Mouse (Mus musculus): ENCODE measurements around the gene Sergef. TPM values are rescaled to one million over a fixed set of nuclear protein-coding genes. Genes with fewer than 3 reads are reported as not detected.

Sergef gene
- total RNA-seq, 2 experiments from 2014 or later: 49.3 to 53.4 TPM

- DNase-seq (ENCODE audit: low spot score in 2 of 2): no peak
These were observed 21.0 kb downstream of the Sergef start for GRCm38 (mm10) chr7:46618416-46619110.

GRCm38 (mm10) chr7:46616429-46617005 lies 23.1 kb downstream of the Sergef start:
- DNase-seq (ENCODE audit: low spot score in 2 of 2): no peak

GRCm38 (mm10) chr7:46615256-46615977 lies 24.2 kb downstream of the Sergef start:
- no peak for DNase-seq (ENCODE audit: low spot score in 2 of 2)

- no peak for DNase-seq (ENCODE audit: low spot score in 2 of 2)
These were observed 25.3 kb downstream of the Sergef start for GRCm38 (mm10) chr7:46614263-46614662.

- DNase-seq (ENCODE audit: low spot score in 2 of 2): no peak
These were observed 26.5 kb downstream of the Sergef start for GRCm38 (mm10) chr7:46613091-46613490.

- no peak for DNase-seq (ENCODE audit: low spot score in 2 of 2)
These were observed 27.1 kb downstream of the Sergef start for GRCm38 (mm10) chr7:46612421-46612937.

- DNase-seq (ENCODE audit: low spot score in 2 of 2): no peak
These were observed 27.6 kb downstream of the Sergef start for GRCm38 (mm10) chr7:46611970-46612369.

GRCm38 (mm10) chr7:46609317-46609716 lies 30.3 kb downstream of the Sergef start:
- no peak for DNase-seq (ENCODE audit: low spot score in 2 of 2)

- peak; percentile 50 to 78 for DNase-seq (ENCODE audit: low spot score in 2 of 2)
These were observed 32.1 kb downstream of the Sergef start for GRCm38 (mm10) chr7:46607428-46608055.

- no peak for DNase-seq (ENCODE audit: low spot score in 2 of 2)
These were observed 32.6 kb downstream of the Sergef start for GRCm38 (mm10) chr7:46607031-46607426.

GRCm38 (mm10) chr7:46606391-46607030 lies 33.1 kb downstream of the Sergef start:
- DNase-seq (ENCODE audit: low spot score in 2 of 2): peak; percentile 64 to 76

- peak in 1 of 2 experiments; percentile 26 for DNase-seq (ENCODE audit: low spot score in 2 of 2)
These were observed 36.6 kb downstream of the Sergef start for GRCm38 (mm10) chr7:46603051-46603450.

GRCm38 (mm10) chr7:46602079-46602478 lies 37.5 kb downstream of the Sergef start:
- peak in 1 of 2 experiments; percentile 47 for DNase-seq (ENCODE audit: low spot score in 2 of 2)

GRCm38 (mm10) chr7:46601097-46601496 lies 38.5 kb downstream of the Sergef start:
- no peak for DNase-seq (ENCODE audit: low spot score in 2 of 2)

- no peak for DNase-seq (ENCODE audit: low spot score in 2 of 2)
These were observed 42.6 kb downstream of the Sergef start for GRCm38 (mm10) chr7:46597006-46597405.

GRCm38 (mm10) chr7:46591546-46591945 lies 48.1 kb downstream of the Sergef start:
- DNase-seq (ENCODE audit: low spot score in 2 of 2): no peak

- DNase-seq (ENCODE audit: low spot score in 2 of 2): no peak
These were observed 50.4 kb downstream of the Sergef start for GRCm38 (mm10) chr7:46589181-46589580.

GRCm38 (mm10) chr7:46588005-46588404 lies 51.6 kb downstream of the Sergef start:
- DNase-seq (ENCODE audit: low spot score in 2 of 2): no peak

- DNase-seq (ENCODE audit: low spot score in 2 of 2): peak in 1 of 2 experiments; percentile 43
These were observed 52.1 kb downstream of the Sergef start for GRCm38 (mm10) chr7:46587466-46587865.

- no peak for DNase-seq (ENCODE audit: low spot score in 2 of 2)
These were observed 52.9 kb downstream of the Sergef start for GRCm38 (mm10) chr7:46586621-46587216.

- DNase-seq (ENCODE audit: low spot score in 2 of 2): no peak
These were observed 56.9 kb downstream of the Sergef start for GRCm38 (mm10) chr7:46582750-46583149.

Measured in layer of hippocampus, postnatal 14 days (tissue).